Mouse (Mus musculus): Measurements from ENCODE around the gene Zc3h10.
"Not testable (repeated sequence)": the region's sequence is repeated elsewhere in the genome, so short reads cannot be mapped to it uniquely, and the experiment has no call there.

Gene Zc3h10

DNA sequence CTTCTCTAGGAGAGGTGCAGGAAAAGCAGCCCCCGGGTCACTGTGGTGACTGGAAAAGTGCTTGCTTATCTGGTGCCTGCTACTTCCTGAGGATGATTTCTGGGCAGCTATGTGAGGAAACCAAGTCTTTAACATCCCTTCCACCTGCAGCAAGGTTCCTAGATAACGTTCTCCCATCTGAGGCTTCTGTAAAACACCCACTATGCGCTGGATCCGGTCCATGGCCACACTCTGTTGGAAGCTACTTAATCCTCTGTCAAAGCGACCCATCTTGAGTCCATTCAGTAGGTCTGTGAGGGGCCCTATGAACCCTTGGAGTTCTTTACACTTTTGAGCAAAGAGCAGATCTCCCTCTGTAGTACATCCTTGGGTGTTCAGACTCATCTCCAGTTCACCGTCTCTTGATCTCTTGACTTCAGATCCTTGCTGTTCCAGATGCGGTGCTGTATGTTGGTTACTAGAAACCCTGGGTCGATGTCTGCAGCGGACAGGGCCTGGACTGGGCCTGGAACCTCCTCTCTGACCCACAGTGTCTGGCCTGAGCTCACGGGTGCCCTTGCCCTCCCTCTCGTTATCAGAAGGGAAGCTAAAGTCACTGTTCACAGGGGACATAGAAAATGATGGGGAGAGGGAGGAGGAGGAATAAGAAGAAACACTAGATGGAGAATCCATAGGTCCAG lies 2.7 kb upstream of the Zc3h10 start:
- not testable (repeated sequence) for DNase-seq

DNA sequence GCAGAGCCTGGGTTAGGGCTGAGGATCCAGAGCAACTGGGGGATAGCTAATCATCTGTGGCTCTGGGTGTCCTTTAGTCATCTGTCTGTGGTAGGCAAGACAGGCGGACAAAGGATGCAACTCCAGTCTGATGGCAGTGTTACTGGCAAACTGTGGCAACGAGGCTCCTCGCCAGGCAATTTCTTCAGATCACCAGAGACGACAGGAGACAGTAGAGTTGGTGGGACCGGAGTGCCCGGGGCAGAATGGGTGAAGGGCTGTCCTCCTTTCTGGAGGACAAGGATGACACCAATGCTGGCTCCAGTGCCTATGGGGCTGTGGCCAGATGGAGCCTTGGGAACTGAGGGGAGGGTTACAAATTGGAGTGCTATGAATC lies 2.1 kb upstream of the Zc3h10 start:
- DNase-seq: not testable (repeated sequence)

DNA sequence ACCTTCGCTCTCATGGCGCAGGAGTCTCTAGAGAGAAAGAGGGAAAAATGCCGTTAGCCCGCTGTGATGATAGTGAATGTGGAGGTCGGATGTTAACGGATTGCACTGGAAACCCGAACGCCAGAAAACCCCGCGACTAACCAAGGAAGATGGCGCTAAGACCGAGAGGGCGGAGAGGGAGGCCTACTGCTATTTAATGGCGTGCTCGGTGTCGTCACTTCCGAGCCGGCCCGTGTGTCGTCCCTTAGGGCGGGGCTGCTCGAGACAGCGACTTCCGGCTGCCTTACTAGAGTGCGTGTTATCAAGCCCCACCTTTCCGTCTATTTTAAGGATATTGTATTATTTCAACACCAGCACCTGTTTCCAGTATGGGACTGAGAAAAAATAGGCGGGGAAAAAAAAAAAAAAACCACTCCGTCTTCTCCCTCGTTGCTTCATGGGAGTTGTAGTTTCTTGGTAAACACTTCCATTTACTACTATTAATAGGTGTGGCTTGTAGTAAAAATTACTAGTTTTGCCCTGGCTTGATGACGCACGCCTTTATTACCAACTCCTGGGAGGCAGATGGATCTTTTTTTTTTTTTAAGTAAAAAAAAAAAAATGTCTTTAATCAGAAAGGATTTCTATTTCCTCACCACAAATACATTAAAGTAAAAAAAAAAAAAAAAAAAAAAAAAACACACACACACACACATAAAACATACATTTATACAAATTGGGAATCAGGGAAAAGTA lies 1.5 kb upstream of the Zc3h10 start, which contains the start of gene Rpl41:
Gene Rpl41 (minus strand): TSS at position 359 of the 735 bp plus-strand sequence.
- DNase-seq: peak; percentile 95

DNA sequence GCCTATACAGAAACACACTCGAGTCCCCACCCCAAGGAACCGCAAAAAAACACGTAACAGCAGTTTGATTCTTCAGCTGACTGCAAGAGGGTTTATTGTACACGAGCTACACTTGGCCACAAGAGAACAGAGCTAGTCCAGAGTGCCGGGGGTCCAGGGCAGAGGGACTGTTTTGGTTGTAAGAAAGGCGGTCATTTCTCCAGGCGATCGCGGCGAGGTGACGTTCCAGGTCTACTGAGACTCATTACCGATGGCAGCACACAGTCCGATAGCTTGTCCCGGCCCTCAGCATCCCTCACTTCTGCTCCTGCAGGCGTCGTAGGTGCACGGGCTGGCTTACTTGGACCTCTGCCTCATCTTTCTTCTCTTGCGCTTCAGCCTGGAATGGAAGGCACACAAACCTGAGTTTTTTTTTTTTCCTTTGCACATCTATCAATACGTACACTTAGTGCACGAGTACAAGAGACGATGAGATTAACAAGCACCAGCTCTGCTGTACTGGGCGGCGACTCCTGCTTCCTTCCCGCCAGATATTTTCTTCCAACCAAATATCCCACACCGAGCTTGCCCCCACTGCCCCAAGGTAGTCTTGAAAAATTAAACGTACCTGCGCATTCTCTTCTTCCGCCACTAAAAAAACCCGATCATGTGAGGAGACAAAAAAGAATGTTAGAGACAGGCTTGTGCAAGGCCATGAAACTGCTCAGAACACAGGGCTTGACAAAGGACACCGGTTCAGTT lies 647 bp upstream of the Zc3h10 start:
- peak; percentile 18 for DNase-seq

DNA sequence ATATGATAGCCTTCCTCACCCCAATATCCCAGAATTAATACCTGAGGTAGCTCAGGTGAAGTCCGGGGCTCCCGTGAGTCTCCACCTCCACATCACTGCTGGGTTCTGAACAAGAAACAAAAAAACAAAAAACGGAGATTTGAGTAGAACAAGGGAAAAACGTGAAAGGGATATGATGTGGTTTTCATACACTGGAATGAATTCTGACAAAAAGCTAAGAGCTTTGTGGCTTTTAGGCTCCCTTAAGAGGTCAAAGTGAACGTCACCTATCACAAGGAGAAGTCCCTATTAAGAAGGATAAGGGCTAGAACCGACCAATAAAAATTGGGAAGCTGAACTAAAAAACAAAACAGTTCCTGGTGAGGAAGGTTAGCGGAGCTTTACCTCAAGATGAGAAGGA lies 787 bp downstream of the Zc3h10 start:
- no peak for DNase-seq

DNA sequence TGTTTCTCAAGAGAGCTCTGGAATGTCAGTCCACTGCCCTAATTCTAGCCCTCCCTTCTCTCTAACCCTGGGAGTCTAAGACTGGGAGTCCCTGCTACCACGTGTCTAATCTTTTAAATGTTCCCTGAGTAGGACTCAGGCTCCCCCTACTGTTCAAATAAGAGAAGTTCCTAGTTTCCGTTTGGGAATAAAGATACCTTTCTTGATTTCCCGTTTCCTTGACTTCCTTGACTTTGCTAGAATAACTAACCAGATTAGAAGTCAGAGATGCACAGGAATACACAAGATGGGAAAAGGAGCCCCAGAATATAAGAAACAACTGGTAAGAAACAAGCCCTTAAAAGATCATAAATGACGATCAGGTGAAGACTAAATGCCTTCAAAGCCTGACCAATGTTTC lies 1.2 kb downstream of the Zc3h10 start:
- DNase-seq: no peak

DNA sequence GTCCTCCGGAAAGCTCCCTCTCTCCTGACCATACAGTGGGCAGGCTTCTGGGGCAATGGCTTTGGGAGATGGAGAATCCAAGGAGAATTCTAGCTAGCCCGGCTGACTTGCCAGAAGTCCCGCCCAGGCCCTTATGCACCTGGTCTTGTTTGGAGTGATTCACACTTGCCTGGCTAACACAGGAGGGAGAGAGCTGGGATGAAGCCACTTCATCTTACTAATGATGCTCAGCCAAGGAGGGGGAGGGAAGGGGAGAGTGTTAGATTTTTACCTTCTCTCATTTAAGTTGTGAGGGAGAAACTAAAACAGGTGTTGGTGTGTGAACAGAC lies 2.0 kb downstream of the Zc3h10 start:
- DNase-seq: no peak

DNA sequence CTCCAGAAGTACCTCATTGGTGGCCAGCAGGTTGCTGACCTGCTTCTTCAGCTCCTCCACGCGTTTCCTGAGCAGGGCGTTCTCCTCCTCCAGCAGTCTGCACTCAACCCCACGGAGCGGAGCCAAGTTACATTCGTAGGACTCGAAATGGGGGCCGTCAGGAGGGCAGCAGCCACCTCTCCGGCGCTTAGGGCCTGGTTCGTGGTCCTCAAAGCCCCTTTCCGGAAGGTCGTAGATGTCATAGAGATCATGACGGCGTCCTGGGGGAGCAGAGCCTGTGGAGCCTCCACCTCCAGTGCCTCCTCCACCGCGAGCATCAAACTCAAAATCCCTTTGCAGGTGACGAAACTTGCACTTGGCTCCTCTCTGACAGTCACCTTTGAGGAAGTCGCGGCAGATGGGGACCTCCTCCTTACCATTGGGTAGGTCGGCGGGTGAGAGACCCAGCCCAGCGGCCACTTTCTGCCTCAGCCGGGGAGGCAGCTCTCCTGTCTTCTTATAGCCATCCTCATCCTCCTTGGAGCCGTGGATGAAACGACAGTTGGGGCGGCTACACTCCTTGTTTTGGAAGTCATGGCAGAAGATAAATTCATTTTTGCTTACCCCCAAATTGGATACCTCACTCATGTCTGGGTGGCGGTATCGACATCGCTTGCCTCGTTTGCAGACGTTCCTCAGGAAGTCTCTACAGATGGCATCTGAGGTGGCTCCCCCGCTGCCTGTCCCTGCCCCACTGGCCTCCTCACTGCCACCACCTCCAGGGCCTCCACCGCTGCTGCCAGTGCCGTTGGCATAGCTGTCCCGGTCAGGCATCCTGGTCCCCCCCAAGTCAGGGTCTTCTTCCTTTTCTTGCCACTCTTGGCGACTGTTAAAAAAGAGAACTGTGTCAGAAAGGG lies 2.7 kb downstream of the Zc3h10 start:
- DNase-seq: no peak

DNA sequence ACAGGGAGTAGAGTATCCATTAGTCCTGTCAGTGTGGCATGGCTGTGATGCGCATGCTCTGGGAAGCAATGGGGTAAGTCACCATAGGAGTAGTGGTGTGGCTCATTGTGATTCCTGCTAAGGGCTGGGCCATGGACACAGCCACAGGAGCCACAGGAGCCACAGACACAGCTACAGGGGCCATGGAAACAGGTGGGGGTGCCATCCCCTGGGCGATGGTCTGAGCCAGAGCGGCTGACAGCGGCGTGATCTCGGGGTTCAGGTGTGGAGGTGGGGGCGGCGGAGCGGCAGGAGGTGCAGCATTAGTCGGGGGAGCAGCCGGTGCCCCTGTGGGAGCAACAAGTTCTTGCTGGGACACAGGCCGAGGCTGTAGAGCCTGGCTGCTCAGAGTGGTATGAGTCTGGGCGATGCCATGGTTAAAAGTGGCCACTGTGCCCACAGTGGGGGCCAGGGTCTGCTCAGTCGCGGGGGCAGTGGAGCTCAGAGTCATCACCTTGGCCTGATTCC lies 3.4 kb downstream of the Zc3h10 start:
- DNase-seq: no peak

DNA sequence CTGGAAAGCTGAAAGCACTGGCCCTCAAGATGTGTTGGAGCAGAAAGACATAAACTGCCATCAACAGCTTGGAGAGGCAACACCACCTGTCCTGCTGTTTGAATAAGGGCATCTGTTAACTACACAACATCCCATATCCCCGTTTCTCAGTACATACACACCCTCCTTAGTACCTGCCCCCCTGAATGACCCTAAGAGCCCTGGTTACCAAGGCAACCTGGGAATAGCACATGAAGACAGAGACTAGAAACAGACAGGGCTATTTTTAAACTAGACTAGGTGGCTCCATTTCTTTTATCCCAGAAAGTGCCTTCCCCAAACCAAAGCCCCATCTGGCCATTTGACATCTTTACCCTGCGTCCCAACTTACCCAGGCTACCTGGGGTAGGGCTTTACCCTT lies 4.5 kb downstream of the Zc3h10 start:
- no peak for DNase-seq

DNA sequence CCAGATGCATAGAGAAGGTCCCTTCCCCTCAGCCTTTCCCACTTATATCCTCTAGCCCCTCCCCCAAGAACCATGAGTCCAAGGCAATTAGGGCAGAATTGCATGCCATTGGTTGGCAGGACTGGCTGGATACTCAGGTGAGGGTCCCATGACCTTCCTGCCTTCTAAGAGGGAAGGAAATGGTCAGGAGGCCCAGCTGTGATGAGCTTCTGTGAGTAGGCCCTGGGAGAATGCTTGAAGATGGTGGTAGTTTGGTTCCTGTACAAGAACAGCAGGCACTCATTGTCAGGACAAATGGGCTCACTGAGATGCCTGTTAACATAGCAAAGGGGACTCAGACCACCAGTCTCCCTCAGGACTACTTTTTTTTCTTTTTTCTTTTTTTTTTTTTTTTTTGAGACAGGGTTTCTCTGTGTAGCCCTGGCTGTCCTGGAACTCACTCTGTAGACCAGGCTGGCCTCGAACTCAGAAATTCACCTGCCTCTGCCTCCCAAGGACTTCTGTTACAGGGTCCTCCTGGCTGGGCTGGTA lies 9.2 kb downstream of the Zc3h10 start:
- DNase-seq: no peak

DNA sequence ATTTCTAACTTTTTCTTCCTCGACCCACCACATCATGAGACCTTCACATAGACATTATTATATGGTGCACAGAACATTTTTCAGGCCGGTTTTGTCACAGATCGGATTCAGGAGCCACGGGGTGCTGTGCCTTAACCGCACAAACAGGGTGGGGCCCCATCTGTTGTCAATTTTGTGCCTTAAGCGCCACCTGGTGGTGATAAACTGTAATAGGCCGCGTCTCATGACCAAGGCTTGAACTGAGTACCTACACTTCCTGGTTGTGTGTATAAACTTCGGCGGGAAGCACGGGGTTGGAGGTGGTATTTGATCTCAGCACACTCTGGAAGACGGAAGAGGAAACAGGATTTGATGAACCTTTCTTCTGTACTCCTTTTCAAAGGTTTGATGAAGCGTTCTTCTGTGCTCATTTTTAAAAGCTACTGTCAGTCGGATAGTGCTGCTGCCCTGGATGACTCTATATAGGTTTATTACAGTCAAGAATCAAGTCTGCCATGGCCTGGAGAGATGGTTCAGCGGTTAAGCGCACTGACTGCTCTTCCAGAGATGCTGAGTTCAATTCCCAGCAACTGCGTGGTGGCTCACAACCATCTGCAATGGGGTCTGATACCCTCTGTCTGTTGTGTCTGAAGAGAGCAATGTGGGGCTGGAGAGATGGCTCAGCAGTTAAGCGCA lies 11.2 kb downstream of the Zc3h10 start:
- DNase-seq: peak; percentile 91

DNA sequence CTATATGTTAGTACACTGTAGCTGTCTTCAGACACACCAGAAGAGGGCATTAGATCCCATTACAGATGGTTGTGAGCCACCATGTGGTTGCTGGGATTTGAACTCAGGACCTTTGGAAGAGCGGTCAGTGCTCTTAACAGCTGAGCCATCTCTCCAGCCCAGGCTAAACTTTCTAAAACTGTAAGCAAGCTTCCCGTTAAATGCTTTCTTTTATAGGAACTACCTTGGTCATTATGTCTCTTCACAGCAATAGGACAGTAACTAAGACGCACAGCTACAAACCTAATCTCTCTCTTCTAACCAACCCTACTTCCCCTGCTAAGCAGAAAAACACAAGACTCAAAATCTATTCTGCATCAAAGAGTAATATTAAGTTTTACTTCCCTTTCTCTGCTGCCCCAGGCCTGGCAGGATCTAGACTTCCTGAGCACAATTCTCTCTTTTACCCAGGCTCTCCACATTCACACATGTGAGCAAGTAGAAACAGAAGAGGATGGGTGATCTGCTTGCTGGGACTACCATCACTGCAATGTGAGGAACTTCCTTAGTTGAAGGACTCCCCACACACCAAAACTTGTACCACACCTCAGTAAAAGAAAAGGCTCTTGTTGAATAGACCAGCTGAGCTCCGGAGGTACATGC lies 11.8 kb downstream of the Zc3h10 start:
- no peak for DNase-seq

DNA sequence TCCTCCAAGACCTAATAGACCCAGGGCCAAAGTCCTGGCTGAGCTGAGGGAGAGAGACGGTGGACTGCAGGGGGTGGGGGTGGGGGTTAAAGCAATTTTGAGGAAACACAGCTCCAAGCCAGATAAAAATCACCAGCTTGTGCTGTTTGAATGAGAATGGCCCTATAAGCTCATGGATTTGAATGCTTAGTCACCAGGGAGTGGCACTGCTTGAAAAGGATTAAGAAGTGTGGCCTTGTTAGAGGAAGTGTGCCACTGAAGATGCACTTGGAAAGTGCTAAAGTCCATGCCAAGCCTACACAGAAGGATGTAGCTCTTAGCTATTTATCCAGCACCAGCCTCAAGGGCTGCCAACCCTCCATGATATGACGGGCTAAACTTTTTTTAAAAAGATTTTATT lies 12.4 kb downstream of the Zc3h10 start:
- DNase-seq: no peak

DNA sequence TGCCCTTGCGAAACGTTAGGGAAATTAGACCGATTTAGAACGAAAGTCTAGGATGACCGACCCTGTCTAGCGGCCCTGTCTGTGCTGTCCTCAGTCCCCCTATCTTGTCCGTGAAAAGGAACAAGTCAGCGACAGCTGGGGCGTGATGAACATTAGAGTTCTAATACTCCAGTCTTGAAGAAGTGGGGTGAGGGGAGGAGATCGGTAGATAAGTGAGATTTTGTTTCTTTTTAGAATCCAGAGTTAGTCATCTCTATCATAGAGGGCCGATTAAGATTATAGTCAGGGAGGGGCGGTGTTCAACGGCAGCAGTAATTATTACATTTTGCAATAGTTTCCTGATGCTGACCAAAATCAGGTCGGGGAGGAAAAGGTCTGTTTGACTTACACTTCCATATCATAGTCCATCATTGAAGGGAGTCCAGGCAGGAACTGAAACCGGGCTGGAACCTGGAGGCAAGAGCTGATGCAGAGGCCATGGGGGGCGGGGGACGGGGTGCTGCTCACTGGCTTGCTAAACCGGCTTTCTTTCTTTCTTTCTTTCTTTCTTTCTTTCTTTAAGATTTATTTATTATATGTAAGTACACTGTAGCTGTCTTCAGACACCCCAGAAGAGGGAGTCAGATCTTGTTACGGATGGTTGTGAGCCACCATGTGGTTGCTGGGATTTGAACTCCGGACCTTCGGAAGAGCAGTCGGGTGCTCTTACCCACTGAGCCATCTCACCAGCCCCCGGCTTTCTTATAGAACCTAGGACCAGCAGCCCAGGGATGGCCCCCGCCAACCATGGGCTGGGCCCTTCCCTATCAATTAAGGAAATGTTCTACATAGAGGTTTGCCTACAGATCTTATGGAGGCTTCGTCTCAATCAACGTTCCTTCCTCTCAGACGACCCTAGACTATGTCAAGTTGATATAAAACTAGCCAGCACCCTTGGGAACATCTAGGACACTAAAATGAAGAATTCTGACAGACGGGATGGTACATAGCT lies 20.9 kb downstream of the Zc3h10 start:
- no peak for DNase-seq

DNA sequence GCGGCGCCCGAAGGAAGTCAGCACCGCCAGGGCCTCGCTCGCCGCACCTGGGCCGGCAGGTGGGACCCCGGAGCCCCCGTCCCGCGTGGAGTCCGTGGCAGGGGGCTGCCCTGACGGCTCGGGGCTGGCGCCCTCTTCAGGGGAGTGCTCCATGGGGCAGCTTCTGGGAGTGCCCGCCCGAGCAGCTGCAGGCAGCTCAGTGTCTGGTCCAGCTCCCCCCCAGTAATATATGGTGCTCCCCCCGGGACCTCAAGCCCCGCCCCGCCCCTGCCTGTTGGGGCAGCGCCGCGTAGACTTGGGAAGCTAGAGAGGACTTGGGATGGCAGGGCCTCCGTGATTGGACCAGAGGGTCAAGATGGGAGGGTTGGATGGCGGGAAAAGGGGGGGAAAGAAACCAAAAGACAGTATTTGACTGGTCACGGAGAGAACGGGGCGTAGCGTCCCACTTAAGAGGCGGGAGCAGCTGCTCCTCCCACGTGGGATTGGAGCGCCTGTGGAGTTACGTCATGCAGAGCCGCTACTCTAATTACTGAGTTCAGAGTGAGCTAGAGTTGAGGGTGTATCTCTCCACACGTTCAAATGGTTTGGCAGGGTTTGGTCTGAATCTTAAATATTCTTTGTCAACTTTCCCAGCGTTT lies 21.8 kb downstream of the Zc3h10 start, which contains the start of gene Esyt1:
Gene Esyt1 (minus strand): TSS at position 201 of the 638 bp plus-strand sequence.
- peak; percentile 95 for DNase-seq

DNA sequence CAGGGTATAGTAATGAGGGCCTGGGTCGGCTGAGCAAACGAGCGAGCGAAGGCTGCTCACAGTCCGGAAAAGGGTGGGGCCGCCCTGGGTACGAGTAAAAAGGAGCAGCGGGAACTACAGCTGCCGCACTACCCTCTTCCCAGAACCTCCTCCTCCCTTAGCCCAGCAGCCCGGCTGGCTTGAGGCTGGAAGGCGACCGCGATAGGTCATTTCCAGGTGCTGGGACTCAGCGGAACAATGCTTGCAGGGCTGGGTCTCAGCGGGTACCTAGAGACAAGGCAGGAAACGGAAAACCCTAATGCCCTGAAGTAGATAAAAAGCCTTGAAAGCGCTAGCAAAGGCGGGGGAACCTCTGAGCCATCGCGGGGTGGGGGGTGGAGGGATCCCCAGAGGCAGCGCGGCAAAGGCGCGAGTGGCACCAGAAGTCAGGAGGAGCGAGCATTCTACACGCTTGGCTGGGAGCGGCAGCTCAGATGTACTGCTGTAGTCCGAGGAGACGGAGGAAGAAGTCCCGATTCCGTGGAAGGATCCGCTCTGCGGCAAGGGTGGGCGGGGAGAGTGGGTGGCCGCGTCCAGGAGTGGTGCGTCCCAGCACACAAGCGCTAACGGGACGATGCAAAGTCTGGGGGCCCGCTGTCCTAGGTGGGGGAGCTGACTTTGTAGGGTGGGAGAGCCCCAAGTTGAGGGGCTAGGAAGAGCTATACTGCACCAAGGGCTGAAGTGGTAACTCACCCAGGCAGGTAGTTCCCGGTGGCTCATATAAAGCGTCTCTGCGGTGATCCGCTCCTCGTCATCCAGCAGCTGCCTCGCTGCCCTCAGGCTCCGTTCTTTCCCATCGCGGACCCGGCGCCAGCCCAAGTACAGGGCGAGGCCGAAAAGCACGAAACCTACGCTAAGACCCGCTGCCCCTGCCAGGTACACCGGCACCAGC lies 22.6 kb downstream of the Zc3h10 start:
- peak; percentile 63 for DNase-seq

DNA sequence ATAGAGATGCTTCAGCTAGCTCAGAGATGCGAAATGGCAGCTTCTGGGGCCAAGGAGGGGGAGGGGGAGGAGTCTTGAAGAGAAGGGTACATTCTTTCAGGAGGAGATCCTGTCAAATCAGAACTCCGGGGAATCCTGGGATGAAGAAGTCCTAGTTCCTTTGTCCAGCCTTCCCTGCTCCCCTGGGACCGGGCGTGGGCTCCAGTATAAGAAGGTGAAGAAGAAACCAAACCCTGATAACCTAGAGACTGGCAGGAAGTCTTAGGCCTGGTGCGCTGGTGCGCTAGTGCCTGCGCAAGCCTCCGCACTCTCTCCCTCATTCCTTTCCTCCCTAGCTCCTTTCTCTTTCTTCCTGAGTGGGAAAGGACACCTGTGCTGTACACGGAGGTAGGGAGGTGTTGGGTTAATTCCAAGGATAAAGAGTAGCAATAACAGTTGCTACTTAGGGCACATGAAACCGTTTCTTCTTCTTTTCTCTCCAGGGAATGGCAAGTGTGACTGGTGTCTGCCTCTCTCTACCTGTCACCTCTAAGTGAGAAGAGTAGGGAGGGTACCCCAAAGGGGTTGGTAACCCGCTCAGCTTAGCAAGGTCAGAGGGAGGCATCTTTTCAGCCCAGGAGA lies 23.4 kb downstream of the Zc3h10 start:
- DNase-seq: no peak

Data from liver (tissue).